Mouse (Mus musculus): ENCODE measurements around the gene Casd1. TPM values are rescaled to one million over a fixed set of nuclear protein-coding genes. Genes with fewer than 3 reads are reported as not detected.
"Not testable (repeated sequence)": the region's sequence is repeated elsewhere in the genome, so short reads cannot be mapped to it uniquely, and the experiment has no call there.

The Casd1 gene
- polyA plus RNA-seq, 1 experiment from 2014 or later: 41.1 TPM

- H3K4me2 ChIP-seq (replicated peaks): no peak overlapping the region
Observed at GRCm38 (mm10) chr6:4631464-4631863, 30.8 kb downstream of the Casd1 start.

GRCm38 (mm10) chr6:4633189-4633588 lies 32.5 kb downstream of the Casd1 start:
- H3K4me2 ChIP-seq (replicated peaks): no peak overlapping the region
- H3K9me3 ChIP-seq: no peaks in the 10 kb centered on the region
- H3K4me3 ChIP-seq: no peak overlapping the region
- H3K9ac ChIP-seq (replicated peaks): no peak overlapping the region
- ATAC-seq (ENCODE audit: low FRiP score, low read depth): peak; percentile 58; the same call in 1 of the 2 replicates
- no peaks in the 10 kb centered on the region for H3K36me3 ChIP-seq
- peaks cover 3% of the 10 kb centered on the region for H3K4me1 ChIP-seq
- H3K27ac ChIP-seq (replicated peaks): no peak overlapping the region
- no peaks in the 10 kb centered on the region for H3K27me3 ChIP-seq
- WGBS: 29% methylated on average over 4 of the region's 4 CpGs

More at GRCm38 (mm10) chr6:4631464-4631863, 30.8 kb downstream of the Casd1 start:
- Histone ChIP-seq H3K27me3 (no peaks in the 10 kb centered on the region), H3K9me3 (no peaks in the 10 kb centered on the region), H3K27ac (replicated peaks) (no peak overlapping the region), H3K4me3 (no peak overlapping the region), H3K9ac (replicated peaks) (no peak overlapping the region), H3K4me1 (peaks cover 3% of the 10 kb centered on the region), H3K36me3 (no peaks in the 10 kb centered on the region)
- 77% methylated on average over 3 of the region's 3 CpGs for WGBS
- no peak for ATAC-seq (ENCODE audit: low FRiP score, low read depth)

GRCm38 (mm10) chr6:4634804-4635203 lies 34.2 kb downstream of the Casd1 start:
- no peaks in the 10 kb centered on the region for H3K9me3 ChIP-seq
- H3K9ac ChIP-seq (replicated peaks): no peak overlapping the region
- H3K4me3 ChIP-seq: no peak overlapping the region
- no peaks in the 10 kb centered on the region for H3K36me3 ChIP-seq
- 59% methylated on average over 1 of the region's 1 CpGs for WGBS
- no peak overlapping the region for H3K4me2 ChIP-seq (replicated peaks)
- H3K27ac ChIP-seq (replicated peaks): no peak overlapping the region
- H3K4me1 ChIP-seq: peaks cover 3% of the 10 kb centered on the region
- ATAC-seq (ENCODE audit: low FRiP score, low read depth): no peak
- H3K27me3 ChIP-seq: no peaks in the 10 kb centered on the region

GRCm38 (mm10) chr6:4642068-4642467 lies 41.4 kb downstream of the Casd1 start:
- Histone ChIP-seq H3K36me3 (peaks cover 10% of the 10 kb centered on the region; the same call in 1 of the 2 replicates), H3K9ac (replicated peaks) (no peak overlapping the region), H3K4me3 (no peak overlapping the region), H3K27me3 (no peaks in the 10 kb centered on the region), H3K9me3 (no peaks in the 10 kb centered on the region), H3K4me1 (no peaks in the 10 kb centered on the region), H3K4me2 (replicated peaks) (no peak overlapping the region), H3K27ac (replicated peaks) (no peak overlapping the region)
- no peak for ATAC-seq (ENCODE audit: low FRiP score, low read depth)
- 95% methylated on average over 7 of the region's 7 CpGs for WGBS

GRCm38 (mm10) chr6:4647351-4647750 lies 46.7 kb downstream of the Casd1 start:
- Histone ChIP-seq H3K4me3 (no peak overlapping the region), H3K4me1 (no peaks in the 10 kb centered on the region), H3K4me2 (replicated peaks) (no peak overlapping the region), H3K27ac (replicated peaks) (no peak overlapping the region), H3K36me3 (no peaks in the 10 kb centered on the region), H3K27me3 (no peaks in the 10 kb centered on the region), H3K9me3 (no peaks in the 10 kb centered on the region), H3K9ac (replicated peaks) (no peak overlapping the region)
- 91% methylated on average over 3 of the region's 3 CpGs for WGBS
- ATAC-seq (ENCODE audit: low FRiP score, low read depth): no peak

GRCm38 (mm10) chr6:4652596-4653134 lies 52.0 kb downstream of the Casd1 start:
- Histone ChIP-seq H3K9ac (replicated peaks) (no peak overlapping the region), H3K9me3 (no peaks in the 10 kb centered on the region), H3K4me2 (replicated peaks) (no peak overlapping the region), H3K27me3 (no peaks in the 10 kb centered on the region), H3K36me3 (no peaks in the 10 kb centered on the region), H3K27ac (replicated peaks) (no peak overlapping the region), H3K4me1 (no peaks in the 10 kb centered on the region), H3K4me3 (no peak overlapping the region)
- 83% methylated on average over 8 of the region's 8 CpGs for WGBS
- no peak for ATAC-seq (ENCODE audit: low FRiP score, low read depth)

GRCm38 (mm10) chr6:4653741-4654140 lies 53.1 kb downstream of the Casd1 start:
- not testable (repeated sequence) for H3K4me2 ChIP-seq (replicated peaks); H3K36me3 ChIP-seq; H3K9ac ChIP-seq (replicated peaks); ATAC-seq (ENCODE audit: low FRiP score, low read depth); H3K9me3 ChIP-seq; H3K4me3 ChIP-seq; H3K4me1 ChIP-seq; H3K27ac ChIP-seq (replicated peaks); H3K27me3 ChIP-seq
- 96% methylated on average over 12 of the region's 12 CpGs for WGBS

- no peak for ATAC-seq (ENCODE audit: low FRiP score, low read depth)
- H3K9ac ChIP-seq (replicated peaks): no peak overlapping the region
- no peaks in the 10 kb centered on the region for H3K9me3 ChIP-seq
- H3K4me2 ChIP-seq (replicated peaks): no peak overlapping the region
- H3K27me3 ChIP-seq: no peaks in the 10 kb centered on the region
- H3K4me1 ChIP-seq: no peaks in the 10 kb centered on the region
- WGBS: 75% methylated on average over 5 of the region's 5 CpGs
- no peaks in the 10 kb centered on the region for H3K36me3 ChIP-seq
- H3K4me3 ChIP-seq: no peak overlapping the region
- no peak overlapping the region for H3K27ac ChIP-seq (replicated peaks)
Observed at GRCm38 (mm10) chr6:4655466-4655865, 54.8 kb downstream of the Casd1 start.

- Histone ChIP-seq H3K9me3 (no peaks in the 10 kb centered on the region), H3K4me2 (replicated peaks) (no peak overlapping the region), H3K4me1 (no peaks in the 10 kb centered on the region), H3K27ac (replicated peaks) (no peak overlapping the region), H3K27me3 (no peaks in the 10 kb centered on the region), H3K36me3 (no peaks in the 10 kb centered on the region), H3K9ac (replicated peaks) (no peak overlapping the region), H3K4me3 (no peak overlapping the region)
- WGBS: 93% methylated on average over 4 of the region's 4 CpGs
- ATAC-seq (ENCODE audit: low FRiP score, low read depth): no peak
Observed at GRCm38 (mm10) chr6:4655924-4656323, 55.3 kb downstream of the Casd1 start.

GRCm38 (mm10) chr6:4658861-4659260 lies 58.2 kb downstream of the Casd1 start:
- Histone ChIP-seq H3K27ac (replicated peaks) (no peak overlapping the region), H3K27me3 (no peaks in the 10 kb centered on the region), H3K4me3 (no peak overlapping the region), H3K9ac (replicated peaks) (no peak overlapping the region), H3K36me3 (no peaks in the 10 kb centered on the region), H3K4me2 (replicated peaks) (no peak overlapping the region), H3K4me1 (no peaks in the 10 kb centered on the region), H3K9me3 (no peaks in the 10 kb centered on the region)
- ATAC-seq (ENCODE audit: low FRiP score, low read depth): no peak
- WGBS: 84% methylated on average over 13 of the region's 13 CpGs

GRCm38 (mm10) chr6:4663516-4663915 lies 62.9 kb downstream of the Casd1 start:
- no peak overlapping the region for H3K4me2 ChIP-seq (replicated peaks)
- H3K4me3 ChIP-seq: no peak overlapping the region
- no peak overlapping the region for H3K27ac ChIP-seq (replicated peaks)
- ATAC-seq (ENCODE audit: low FRiP score, low read depth): no peak
- no peak overlapping the region for H3K9ac ChIP-seq (replicated peaks)
- no peaks in the 10 kb centered on the region for H3K36me3 ChIP-seq
- WGBS: 45% methylated on average over 2 of the region's 2 CpGs
- no peaks in the 10 kb centered on the region for H3K27me3 ChIP-seq
- no peaks in the 10 kb centered on the region for H3K4me1 ChIP-seq
- no peaks in the 10 kb centered on the region for H3K9me3 ChIP-seq

- WGBS: 71% methylated on average over 2 of the region's 2 CpGs
- no peaks in the 10 kb centered on the region for H3K4me1 ChIP-seq
Observed at GRCm38 (mm10) chr6:4664313-4664712, 63.7 kb downstream of the Casd1 start.

GRCm38 (mm10) chr6:4665154-4665553 lies 64.5 kb downstream of the Casd1 start:
- Histone ChIP-seq H3K36me3 (no peaks in the 10 kb centered on the region), H3K4me1 (no peaks in the 10 kb centered on the region), H3K9me3 (no peaks in the 10 kb centered on the region), H3K4me3 (no peak overlapping the region), H3K27me3 (no peaks in the 10 kb centered on the region), H3K27ac (replicated peaks) (no peak overlapping the region), H3K9ac (replicated peaks) (no peak overlapping the region), H3K4me2 (replicated peaks) (no peak overlapping the region)
- no peak for ATAC-seq (ENCODE audit: low FRiP score, low read depth)
- WGBS: 94% methylated on average over 6 of the region's 6 CpGs

More at GRCm38 (mm10) chr6:4664313-4664712, 63.7 kb downstream of the Casd1 start:
- H3K4me3 ChIP-seq: no peak overlapping the region
- ATAC-seq (ENCODE audit: low FRiP score, low read depth): no peak
- no peaks in the 10 kb centered on the region for H3K36me3 ChIP-seq
- no peaks in the 10 kb centered on the region for H3K27me3 ChIP-seq
- no peaks in the 10 kb centered on the region for H3K9me3 ChIP-seq
- no peak overlapping the region for H3K27ac ChIP-seq (replicated peaks)
- H3K9ac ChIP-seq (replicated peaks): no peak overlapping the region
- no peak overlapping the region for H3K4me2 ChIP-seq (replicated peaks)
